Mouse (Mus musculus) midbrain, embryonic 15.5 days (tissue): ENCODE data around the gene Zfp629. TPM values are rescaled to one million over a fixed set of nuclear protein-coding genes. Genes with fewer than 3 reads are reported as not detected.

Source experiments
- ATAC-seq: fragments of 200-750 bp; cut with Nextera tagmentation; replicated peaks from 2 replicates; pipeline ENCODE4 v1.8.0; 2017; ENCODE audit warnings: moderate TSS enrichment
- H3K27ac ChIP-seq: fragments of 300-500 bp; sonication (generic); 2 replicates; pipeline ENCODE4 v1.5.1; 2015; ENCODE audit warnings: mild to moderate bottlenecking, inconsistent platforms
- H3K27me3 ChIP-seq: fragments of 300-500 bp; sonication (generic); replicated peaks from 2 replicates; pipeline ENCODE4 v1.6.1; 2015; ENCODE audit warnings: inconsistent platforms
- H3K36me3 ChIP-seq: fragments of 300-500 bp; sonication (generic); replicated peaks from 2 replicates; pipeline ENCODE4 v1.6.1; 2015; ENCODE audit warnings: inconsistent platforms
- H3K4me1 ChIP-seq: fragments of 300-500 bp; sonication (generic); 2 replicates; pipeline ENCODE4 v1.6.1; 2015; ENCODE audit warnings: inconsistent platforms
- H3K4me2 ChIP-seq: fragments of 300-500 bp; sonication (generic); 2 replicates; pipeline ENCODE4 v1.6.1; 2015; ENCODE audit warnings: inconsistent platforms, mild to moderate bottlenecking, moderate library complexity
- H3K4me3 ChIP-seq: fragments of 300-500 bp; sonication (generic); 2 replicates; pipeline ENCODE4 v1.5.1; 2015; ENCODE audit warnings: mild to moderate bottlenecking, inconsistent platforms
- H3K9ac ChIP-seq: fragments of 300-500 bp; sonication (generic); 2 replicates; pipeline ENCODE4 v1.6.1; 2015; ENCODE audit warnings: mild to moderate bottlenecking, inconsistent platforms
- H3K9me3 ChIP-seq: fragments of 300-500 bp; sonication (generic); 2 replicates; pipeline ENCODE4 v1.6.1; 2016; ENCODE audit warnings: inconsistent platforms
- WGBS: fragments of 180-500 bp; shearing (Covaris S2); methylation state at CpG from one replicate; pipeline ENCODE4 v1.1.7; 2015; ENCODE audit warnings: mixed read lengths; 5-methylcytosine and 5-hydroxymethylcytosine counted together
- polyA plus RNA-seq: library from polyadenylated mRNA; unstranded; fragments of >200 nt; fragmentation: Nextera tagmentation; extraction: Ambion mirVana; gene quantifications from 2 replicates; pipeline ENCODE4 v1.2.1, GENCODE M21; 2015

Zfp629 gene
- polyA plus RNA-seq, 1 experiment from 2014 or later: 25.5 TPM

GRCm38 (mm10) chr7:127588011-127588871, 27.4 kb downstream of the Zfp629 start, which contains the start of the genes Ccdc189 and Rnf40:
Gene Ccdc189, minus strand, starts transcription at chr7:127588595.
Gene Rnf40, plus strand, starts transcription at chr7:127588767.
- Histone ChIP-seq H3K27ac (peak within 1 kb of the TSS; percentile 79), H3K4me2 (peak within 1 kb of the TSS; percentile 95), H3K4me3 (peak within 1 kb of the TSS; percentile 77), H3K27me3 (no peaks in the 10 kb centered on the region), H3K9me3 (no peaks in the 10 kb centered on the region), H3K9ac (peak within 1 kb of the TSS; percentile 70), H3K36me3 (peaks cover 39% of the 10 kb centered on the region), H3K4me1 (peaks cover 22% of the 10 kb centered on the region)
- ATAC-seq: peak; percentile 97
- WGBS: under 1% methylated on average over 50 of the region's 50 CpGs

GRCm38 (mm10) chr7:127587196-127587595, 28.4 kb downstream of the Zfp629 start:
- H3K27ac ChIP-seq: no peak overlapping the region
- 71% methylated on average over 5 of the region's 5 CpGs for WGBS
- H3K4me2 ChIP-seq: peak overlapping the region; percentile 95
- H3K36me3 ChIP-seq: peaks cover 39% of the 10 kb centered on the region
- H3K9me3 ChIP-seq: no peaks in the 10 kb centered on the region
- H3K27me3 ChIP-seq: no peaks in the 10 kb centered on the region
- H3K4me1 ChIP-seq: peaks cover 22% of the 10 kb centered on the region
- no peak for ATAC-seq
- no peak overlapping the region for H3K9ac ChIP-seq
- peak overlapping the region; percentile 77; the same call in 1 of the 2 replicates for H3K4me3 ChIP-seq

GRCm38 (mm10) chr7:127586149-127586548, 29.4 kb downstream of the Zfp629 start:
- 89% methylated on average over 6 of the region's 6 CpGs for WGBS
- no peak overlapping the region for H3K4me3 ChIP-seq
- H3K27me3 ChIP-seq: no peaks in the 10 kb centered on the region
- no peak overlapping the region for H3K4me2 ChIP-seq
- peaks cover 37% of the 10 kb centered on the region for H3K36me3 ChIP-seq
- H3K4me1 ChIP-seq: peaks cover 22% of the 10 kb centered on the region
- no peak overlapping the region for H3K27ac ChIP-seq
- ATAC-seq: no peak
- H3K9me3 ChIP-seq: no peaks in the 10 kb centered on the region
- no peak overlapping the region for H3K9ac ChIP-seq

GRCm38 (mm10) chr7:127585031-127585430, 30.6 kb downstream of the Zfp629 start:
- H3K27me3 ChIP-seq: no peaks in the 10 kb centered on the region
- H3K4me3 ChIP-seq: no peak overlapping the region
- peaks cover 22% of the 10 kb centered on the region for H3K4me1 ChIP-seq
- H3K27ac ChIP-seq: no peak overlapping the region
- ATAC-seq: no peak
- no peak overlapping the region for H3K9ac ChIP-seq
- H3K4me2 ChIP-seq: no peak overlapping the region
- no peaks in the 10 kb centered on the region for H3K9me3 ChIP-seq
- WGBS: 83% methylated on average over 7 of the region's 7 CpGs
- peaks cover 33% of the 10 kb centered on the region; the same call in 1 of the 2 replicates for H3K36me3 ChIP-seq

- no peak for ATAC-seq
- WGBS: 93% methylated on average over 6 of the region's 6 CpGs
- no peak overlapping the region for H3K4me2 ChIP-seq
- H3K27ac ChIP-seq: no peak overlapping the region
- no peak overlapping the region for H3K9ac ChIP-seq
- no peaks in the 10 kb centered on the region for H3K27me3 ChIP-seq
- no peaks in the 10 kb centered on the region for H3K9me3 ChIP-seq
- H3K36me3 ChIP-seq: peaks cover 45% of the 10 kb centered on the region; the same call in 1 of the 2 replicates
- H3K4me1 ChIP-seq: peaks cover 13% of the 10 kb centered on the region
- no peak overlapping the region for H3K4me3 ChIP-seq
These were observed 32.3 kb downstream of the Zfp629 start for GRCm38 (mm10) chr7:127583260-127583659.

GRCm38 (mm10) chr7:127574115-127574514, 41.5 kb downstream of the Zfp629 start:
- WGBS: 23% methylated on average over 7 of the region's 7 CpGs
- no peak overlapping the region for H3K27ac ChIP-seq
- peak overlapping the region; percentile 60 for H3K4me3 ChIP-seq
- no peak for ATAC-seq
- peaks cover 13% of the 10 kb centered on the region for H3K36me3 ChIP-seq
- H3K4me1 ChIP-seq: peaks cover 30% of the 10 kb centered on the region
- peak overlapping the region; percentile 64 for H3K9ac ChIP-seq
- H3K9me3 ChIP-seq: no peaks in the 10 kb centered on the region
- no peaks in the 10 kb centered on the region for H3K27me3 ChIP-seq
- H3K4me2 ChIP-seq: peak overlapping the region; percentile 90

GRCm38 (mm10) chr7:127573503-127574008, 42.0 kb downstream of the Zfp629 start:
- H3K9ac ChIP-seq: peak overlapping the region; percentile 64
- peak; percentile 84 for ATAC-seq
- no peaks in the 10 kb centered on the region for H3K27me3 ChIP-seq
- H3K4me2 ChIP-seq: peak overlapping the region; percentile 90
- peak overlapping the region; percentile 60 for H3K4me3 ChIP-seq
- H3K4me1 ChIP-seq: peaks cover 30% of the 10 kb centered on the region
- whole genome bisulfite sequencing: under 1% methylated on average over 27 of the region's 28 CpGs
- H3K9me3 ChIP-seq: no peaks in the 10 kb centered on the region
- H3K27ac ChIP-seq: peak overlapping the region; percentile 83
- H3K36me3 ChIP-seq: peaks cover 12% of the 10 kb centered on the region

- WGBS: 0% methylated on average over 17 of the region's 17 CpGs
These were observed 42.6 kb downstream of the Zfp629 start, which contains the start of gene Phkg2 for GRCm38 (mm10) chr7:127572895-127573471. Gene Phkg2, plus strand, starts transcription at chr7:127573340.

GRCm38 (mm10) chr7:127564381-127565150, 51.0 kb downstream of the Zfp629 start:
- no peak for ATAC-seq
- WGBS: 80% methylated on average over 6 of the region's 6 CpGs
- Histone ChIP-seq H3K36me3 (peaks cover 33% of the 10 kb centered on the region), H3K4me2 (no peak overlapping the region), H3K4me1 (no peaks in the 10 kb centered on the region), H3K27me3 (no peaks in the 10 kb centered on the region), H3K4me3 (no peak overlapping the region), H3K9ac (no peak overlapping the region), H3K9me3 (no peaks in the 10 kb centered on the region), H3K27ac (no peak overlapping the region)

More at GRCm38 (mm10) chr7:127572895-127573471, 42.6 kb downstream of the Zfp629 start, which contains the start of gene Phkg2:
- Histone ChIP-seq H3K4me3 (peak within 1 kb of the TSS; percentile 60), H3K4me1 (peaks cover 30% of the 10 kb centered on the region), H3K36me3 (peaks cover 6% of the 10 kb centered on the region), H3K27ac (peak within 1 kb of the TSS; percentile 83), H3K27me3 (no peaks in the 10 kb centered on the region), H3K4me2 (peak within 1 kb of the TSS; percentile 90), H3K9me3 (no peaks in the 10 kb centered on the region), H3K9ac (peak within 1 kb of the TSS; percentile 64)
- peak; percentile 98 for ATAC-seq

- H3K9me3 ChIP-seq: no peaks in the 10 kb centered on the region
- no peaks in the 10 kb centered on the region for H3K4me1 ChIP-seq
- no peaks in the 10 kb centered on the region for H3K27me3 ChIP-seq
- no peak for ATAC-seq
- peaks cover 59% of the 10 kb centered on the region for H3K36me3 ChIP-seq
- 93% methylated on average over 5 of the region's 5 CpGs for WGBS
- no peak within 1 kb of the TSS for H3K9ac ChIP-seq
- H3K4me2 ChIP-seq: no peak within 1 kb of the TSS
- no peak within 1 kb of the TSS for H3K27ac ChIP-seq
- no peak within 1 kb of the TSS for H3K4me3 ChIP-seq
These were observed 54.2 kb downstream of the Zfp629 start, which contains the start of gene Tmem265 for GRCm38 (mm10) chr7:127561340-127561858. Gene Tmem265, plus strand, starts transcription at chr7:127561390.

- no peak overlapping the region for H3K27ac ChIP-seq
- H3K36me3 ChIP-seq: peaks cover 59% of the 10 kb centered on the region
- WGBS: 94% methylated on average over 11 of the region's 11 CpGs
- H3K4me2 ChIP-seq: no peak overlapping the region
- no peaks in the 10 kb centered on the region for H3K4me1 ChIP-seq
- ATAC-seq: no peak
- H3K4me3 ChIP-seq: no peak overlapping the region
- H3K9ac ChIP-seq: no peak overlapping the region
- no peaks in the 10 kb centered on the region for H3K27me3 ChIP-seq
- no peaks in the 10 kb centered on the region for H3K9me3 ChIP-seq
These were observed 55.0 kb downstream of the Zfp629 start for GRCm38 (mm10) chr7:127560580-127560979.
